Mouse (Mus musculus) Muller cell, postnatal 12 days (primary cell): ENCODE data around the gene Slc22a12.

Source experiments
- DNase-seq: peaks from one replicate; pipeline ENCODE4 v3.0.0-alpha.2; 2015; ENCODE audit errors: inconsistent ontology term

Slc22a12 gene

GRCm38 (mm10) chr19:6542367-6543034 lies at the start of gene Slc22a12:
TSS of gene Slc22a12 (minus strand) at chr19:6543032.
- no peak for DNase-seq

- peak; percentile 25 for DNase-seq
Measured at GRCm38 (mm10) chr19:6572001-6572400, 29.2 kb upstream of the Slc22a12 start.

- no peak for DNase-seq
Measured at GRCm38 (mm10) chr19:6571476-6571875, 28.6 kb upstream of the Slc22a12 start.

GRCm38 (mm10) chr19:6569561-6569960 lies 26.7 kb upstream of the Slc22a12 start:
- DNase-seq = no peak

- DNase-seq = no peak
Measured at GRCm38 (mm10) chr19:6569021-6569420, 26.2 kb upstream of the Slc22a12 start.

- no peak for DNase-seq
Measured at GRCm38 (mm10) chr19:6566450-6566849, 23.6 kb upstream of the Slc22a12 start.

GRCm38 (mm10) chr19:6565136-6565535 lies 22.3 kb upstream of the Slc22a12 start:
- no peak for DNase-seq

GRCm38 (mm10) chr19:6560246-6560815 lies 17.5 kb upstream of the Slc22a12 start:
- no peak for DNase-seq

- DNase-seq = no peak
Measured at GRCm38 (mm10) chr19:6559576-6559975, 16.7 kb upstream of the Slc22a12 start.

- DNase-seq = no peak
Measured at GRCm38 (mm10) chr19:6553819-6554582, 11.2 kb upstream of the Slc22a12 start.

GRCm38 (mm10) chr19:6553174-6553573 lies 10.3 kb upstream of the Slc22a12 start:
- DNase-seq = no peak

GRCm38 (mm10) chr19:6552302-6553028 lies 9.6 kb upstream of the Slc22a12 start:
- no peak for DNase-seq

GRCm38 (mm10) chr19:6551215-6551614 lies 8.4 kb upstream of the Slc22a12 start:
- DNase-seq = no peak

- DNase-seq = no peak
Measured at GRCm38 (mm10) chr19:6549566-6549965, 6.7 kb upstream of the Slc22a12 start.

GRCm38 (mm10) chr19:6548431-6549410 lies 5.9 kb upstream of the Slc22a12 start:
- no peak for DNase-seq

- no peak for DNase-seq
Measured at GRCm38 (mm10) chr19:6547801-6548200, 5.0 kb upstream of the Slc22a12 start.

GRCm38 (mm10) chr19:6546096-6546495 lies 3.3 kb upstream of the Slc22a12 start:
- peak; percentile 57 for DNase-seq

- DNase-seq = no peak
Measured at GRCm38 (mm10) chr19:6545481-6545880, 2.6 kb upstream of the Slc22a12 start.

GRCm38 (mm10) chr19:6544712-6545111 lies 1.9 kb upstream of the Slc22a12 start:
- no peak for DNase-seq

- DNase-seq = no peak
Measured at GRCm38 (mm10) chr19:6543518-6543917, 686 bp upstream of the Slc22a12 start.

GRCm38 (mm10) chr19:6543035-6543383 lies 177 bp upstream of the Slc22a12 start:
- DNase-seq = no peak
